Mouse (Mus musculus): Measurements from ENCODE around the gene Gpc6. TPM values are rescaled to one million over a fixed set of nuclear protein-coding genes. Genes with fewer than 3 reads are reported as not detected.

The Gpc6 gene
- polyA plus RNA-seq, 1 experiment from 2014 or later = 32.2 TPM

- Histone ChIP-seq H3K4me2 (replicated peaks; ENCODE audit: low read depth, low read length) (no peak overlapping the region), H3K9ac (ENCODE audit: low read depth, low read length) (no peak overlapping the region), H3K4me3 (ENCODE audit: low read depth, low read length) (no peak overlapping the region), H3K36me3 (ENCODE audit: control insufficient read depth, insufficient read depth, low read length) (no peaks in the 10 kb centered on the region), H3K27ac (ENCODE audit: low read depth, low read length) (no peak overlapping the region), H3K9me3 (ENCODE audit: control insufficient read depth, low read length) (no peaks in the 10 kb centered on the region), H3K27me3 (ENCODE audit: control insufficient read depth, insufficient read depth, low read length) (no peaks in the 10 kb centered on the region), H3K4me1 (replicated peaks; ENCODE audit: control insufficient read depth, insufficient read depth, low read length) (no peaks in the 10 kb centered on the region)
- WGBS = 88% methylated on average over 3 of the region's 3 CpGs
- no peak for DNase-seq (ENCODE audit: low spot score)
- no peak for ATAC-seq (ENCODE audit: low FRiP score)
Observed at GRCm38 (mm10) chr14:117203960-117204359, 278.8 kb downstream of the Gpc6 start.

DNA sequence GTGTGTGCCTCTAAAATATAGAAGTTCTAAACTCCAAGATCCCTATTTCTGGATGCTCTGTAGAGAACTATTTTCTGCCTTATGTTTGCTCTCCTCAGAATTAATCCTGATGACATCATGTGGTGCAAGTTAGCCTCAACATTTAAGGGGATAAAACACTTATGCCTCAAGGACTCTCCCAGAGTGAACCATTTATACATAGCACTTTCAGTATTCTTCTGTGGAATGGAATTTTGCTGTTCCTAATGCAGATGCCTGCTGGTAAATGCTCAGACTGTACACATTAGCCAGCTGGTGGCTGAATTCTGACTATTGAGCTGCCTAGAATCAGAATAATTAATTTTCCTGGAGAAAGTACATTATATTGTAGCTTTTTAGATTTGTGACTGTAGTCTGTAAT, 289.3 kb downstream of the Gpc6 start:
- Histone ChIP-seq H3K27me3 (ENCODE audit: control insufficient read depth, insufficient read depth, low read length) (no peaks in the 10 kb centered on the region), H3K4me1 (replicated peaks; ENCODE audit: control insufficient read depth, insufficient read depth, low read length) (no peaks in the 10 kb centered on the region), H3K9ac (ENCODE audit: low read depth, low read length) (no peak overlapping the region), H3K36me3 (ENCODE audit: control insufficient read depth, insufficient read depth, low read length) (no peaks in the 10 kb centered on the region), H3K4me3 (ENCODE audit: low read depth, low read length) (no peak overlapping the region), H3K9me3 (ENCODE audit: control insufficient read depth, low read length) (no peaks in the 10 kb centered on the region), H3K4me2 (replicated peaks; ENCODE audit: low read depth, low read length) (no peak overlapping the region), H3K27ac (ENCODE audit: low read depth, low read length) (no peak overlapping the region)
- ATAC-seq (ENCODE audit: low FRiP score) = no peak
- DNase-seq (ENCODE audit: low spot score) = no peak

GRCm38 (mm10) chr14:117226920-117227319, 301.8 kb downstream of the Gpc6 start:
- Histone ChIP-seq H3K27me3 (ENCODE audit: control insufficient read depth, insufficient read depth, low read length) (no peaks in the 10 kb centered on the region), H3K4me2 (replicated peaks; ENCODE audit: low read depth, low read length) (no peak overlapping the region)

DNA sequence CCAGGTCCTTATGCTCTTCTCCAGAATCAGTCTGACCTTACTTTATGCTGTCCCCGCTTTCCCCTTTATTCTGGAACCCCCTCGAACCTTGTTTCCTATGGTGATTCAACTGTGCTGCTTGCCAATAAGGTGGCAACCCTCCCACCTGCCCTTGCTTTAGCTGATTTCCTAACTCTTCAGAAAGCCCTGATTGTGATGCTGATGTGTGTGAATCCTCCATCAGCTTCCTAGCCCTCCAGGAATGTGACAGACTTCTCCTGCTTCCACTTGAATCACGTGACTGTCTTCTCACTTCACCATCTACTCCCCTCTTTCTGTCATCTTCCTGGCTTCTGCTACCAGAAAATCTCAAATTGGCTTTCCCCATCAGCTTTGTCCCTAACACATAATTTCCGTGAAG, 305.4 kb downstream of the Gpc6 start:
- ATAC-seq (ENCODE audit: low FRiP score) = no peak
- H3K4me3 ChIP-seq (ENCODE audit: low read depth, low read length) = no peak overlapping the region
- no peaks in the 10 kb centered on the region for H3K27me3 ChIP-seq (ENCODE audit: control insufficient read depth, insufficient read depth, low read length)
- no peaks in the 10 kb centered on the region for H3K36me3 ChIP-seq (ENCODE audit: control insufficient read depth, insufficient read depth, low read length)
- H3K9me3 ChIP-seq (ENCODE audit: control insufficient read depth, low read length) = no peaks in the 10 kb centered on the region
- whole genome bisulfite sequencing = 61% methylated on average over 4 of the region's 4 CpGs
- no peaks in the 10 kb centered on the region for H3K4me1 ChIP-seq (replicated peaks; ENCODE audit: control insufficient read depth, insufficient read depth, low read length)
- no peak overlapping the region for H3K27ac ChIP-seq (ENCODE audit: low read depth, low read length)
- H3K4me2 ChIP-seq (replicated peaks; ENCODE audit: low read depth, low read length) = no peak overlapping the region
- DNase-seq (ENCODE audit: low spot score) = no peak
- no peak overlapping the region for H3K9ac ChIP-seq (ENCODE audit: low read depth, low read length)

More at GRCm38 (mm10) chr14:117226920-117227319, 301.8 kb downstream of the Gpc6 start:
- no peak overlapping the region for H3K4me3 ChIP-seq (ENCODE audit: low read depth, low read length)
- ATAC-seq (ENCODE audit: low FRiP score) = no peak
- H3K9ac ChIP-seq (ENCODE audit: low read depth, low read length) = no peak overlapping the region
- H3K36me3 ChIP-seq (ENCODE audit: control insufficient read depth, insufficient read depth, low read length) = no peaks in the 10 kb centered on the region
- no peak overlapping the region for H3K27ac ChIP-seq (ENCODE audit: low read depth, low read length)
- no peaks in the 10 kb centered on the region for H3K9me3 ChIP-seq (ENCODE audit: control insufficient read depth, low read length)
- no peak for DNase-seq (ENCODE audit: low spot score)
- H3K4me1 ChIP-seq (replicated peaks; ENCODE audit: control insufficient read depth, insufficient read depth, low read length) = no peaks in the 10 kb centered on the region

DNA sequence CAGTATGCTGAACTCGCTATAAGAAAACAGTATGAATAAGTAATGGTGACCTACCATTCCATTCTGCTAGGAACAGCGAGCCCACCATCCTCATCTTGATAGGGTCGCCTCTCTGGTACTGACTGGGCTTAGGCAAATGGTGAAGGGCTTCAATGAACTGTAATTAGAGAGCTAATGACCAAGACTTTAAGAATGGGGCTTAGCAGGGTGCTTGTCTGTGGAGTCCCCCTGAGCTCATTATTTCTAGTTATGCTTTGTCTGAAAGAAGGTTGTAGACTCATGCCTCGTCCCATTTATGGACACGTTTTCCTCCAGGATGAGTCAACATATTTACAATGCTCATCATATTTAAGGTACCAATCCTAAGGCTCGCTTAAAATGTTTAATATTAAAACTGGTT, 313.1 kb downstream of the Gpc6 start:
- Histone ChIP-seq H3K4me3 (ENCODE audit: low read depth, low read length) (no peak overlapping the region), H3K9me3 (ENCODE audit: control insufficient read depth, low read length) (no peaks in the 10 kb centered on the region), H3K9ac (ENCODE audit: low read depth, low read length) (no peak overlapping the region), H3K27me3 (ENCODE audit: control insufficient read depth, insufficient read depth, low read length) (no peaks in the 10 kb centered on the region), H3K4me2 (replicated peaks; ENCODE audit: low read depth, low read length) (no peak overlapping the region), H3K27ac (ENCODE audit: low read depth, low read length) (no peak overlapping the region), H3K4me1 (replicated peaks; ENCODE audit: control insufficient read depth, insufficient read depth, low read length) (no peaks in the 10 kb centered on the region), H3K36me3 (ENCODE audit: control insufficient read depth, insufficient read depth, low read length) (no peaks in the 10 kb centered on the region)
- WGBS = 89% methylated on average over 6 of the region's 6 CpGs
- ATAC-seq (ENCODE audit: low FRiP score) (no peak), DNase-seq (ENCODE audit: low spot score) (no peak)

DNA sequence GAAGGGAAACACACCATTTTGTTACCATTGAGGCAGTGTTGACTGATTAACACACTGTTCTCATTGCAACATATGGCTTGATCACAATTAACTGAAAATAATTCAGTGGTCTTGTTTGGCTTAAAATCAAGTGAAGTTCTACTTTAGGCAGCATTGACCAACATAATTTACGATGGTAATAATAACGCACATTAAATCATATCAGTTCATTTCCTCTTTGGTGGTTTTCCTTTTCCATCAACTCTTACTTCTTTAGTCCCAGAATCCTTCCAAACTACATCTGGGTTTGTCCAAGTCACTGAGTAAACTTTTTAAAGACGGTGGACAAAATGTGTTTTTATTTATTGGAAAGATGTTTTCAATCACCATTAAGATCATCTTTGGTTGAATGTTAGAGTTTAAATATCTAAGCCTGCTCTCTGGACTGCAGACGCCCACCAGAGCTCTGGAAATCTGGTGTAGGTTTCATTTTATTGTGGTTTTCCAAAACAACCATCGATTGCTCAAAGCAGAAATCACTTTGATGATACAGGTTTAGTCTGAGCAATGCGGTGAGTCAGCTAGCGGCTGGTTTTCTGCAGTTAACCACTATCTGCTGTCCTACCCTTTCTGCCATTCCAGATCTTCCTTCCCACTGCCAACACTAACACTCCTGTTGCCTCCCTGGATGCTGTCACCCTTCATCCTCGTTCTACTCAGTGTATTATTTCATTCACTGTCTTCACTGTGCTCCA, 314.7 kb downstream of the Gpc6 start:
- WGBS = 93% methylated on average over 8 of the region's 8 CpGs

GRCm38 (mm10) chr14:117245631-117246030, 320.5 kb downstream of the Gpc6 start:
- Histone ChIP-seq H3K9ac (ENCODE audit: low read depth, low read length) (no peak overlapping the region), H3K4me3 (ENCODE audit: low read depth, low read length) (no peak overlapping the region), H3K27me3 (ENCODE audit: control insufficient read depth, insufficient read depth, low read length) (no peaks in the 10 kb centered on the region), H3K4me1 (replicated peaks; ENCODE audit: control insufficient read depth, insufficient read depth, low read length) (no peaks in the 10 kb centered on the region), H3K27ac (ENCODE audit: low read depth, low read length) (no peak overlapping the region), H3K4me2 (replicated peaks; ENCODE audit: low read depth, low read length) (no peak overlapping the region), H3K36me3 (ENCODE audit: control insufficient read depth, insufficient read depth, low read length) (no peaks in the 10 kb centered on the region), H3K9me3 (ENCODE audit: control insufficient read depth, low read length) (no peaks in the 10 kb centered on the region)
- DNase-seq (ENCODE audit: low spot score) (no peak), ATAC-seq (ENCODE audit: low FRiP score) (no peak)
- 92% methylated on average over 3 of the region's 3 CpGs for WGBS

More for the DNA sequence above, 314.7 kb downstream of the Gpc6 start:
- no peak overlapping the region for H3K9ac ChIP-seq (ENCODE audit: low read depth, low read length)
- no peak overlapping the region for H3K4me2 ChIP-seq (replicated peaks; ENCODE audit: low read depth, low read length)
- H3K36me3 ChIP-seq (ENCODE audit: control insufficient read depth, insufficient read depth, low read length) = no peaks in the 10 kb centered on the region
- H3K27me3 ChIP-seq (ENCODE audit: control insufficient read depth, insufficient read depth, low read length) = no peaks in the 10 kb centered on the region
- no peak overlapping the region for H3K4me3 ChIP-seq (ENCODE audit: low read depth, low read length)
- H3K4me1 ChIP-seq (replicated peaks; ENCODE audit: control insufficient read depth, insufficient read depth, low read length) = no peaks in the 10 kb centered on the region
- no peaks in the 10 kb centered on the region for H3K9me3 ChIP-seq (ENCODE audit: control insufficient read depth, low read length)
- ATAC-seq (ENCODE audit: low FRiP score) = no peak
- no peak overlapping the region for H3K27ac ChIP-seq (ENCODE audit: low read depth, low read length)
- DNase-seq (ENCODE audit: low spot score) = no peak

DNA sequence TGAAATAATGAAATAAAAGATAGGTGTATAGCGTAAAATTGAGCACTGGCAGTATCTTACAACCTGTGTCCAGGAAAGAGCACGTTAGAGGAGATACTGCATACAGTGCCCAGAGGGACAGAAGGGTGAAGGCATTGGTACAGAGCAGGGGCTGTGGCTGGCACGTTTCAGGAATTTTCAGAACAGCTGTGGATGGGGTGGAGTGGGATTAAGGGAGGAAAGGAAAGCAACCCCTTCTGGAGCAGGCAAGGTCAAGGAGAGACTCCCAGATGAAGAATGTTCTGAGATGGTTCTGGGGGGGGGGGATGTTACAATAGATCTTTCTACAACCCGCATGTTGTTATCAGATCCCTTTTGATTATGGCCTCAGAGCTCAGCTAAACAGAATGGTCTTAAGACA, 331.1 kb downstream of the Gpc6 start:
- H3K4me1 ChIP-seq (replicated peaks; ENCODE audit: control insufficient read depth, insufficient read depth, low read length) = no peaks in the 10 kb centered on the region
- no peak for ATAC-seq (ENCODE audit: low FRiP score)
- 88% methylated on average over 4 of the region's 4 CpGs for WGBS

GRCm38 (mm10) chr14:117265653-117266052, 340.5 kb downstream of the Gpc6 start:
- no peaks in the 10 kb centered on the region for H3K9me3 ChIP-seq (ENCODE audit: control insufficient read depth, low read length)
- no peak overlapping the region for H3K4me3 ChIP-seq (ENCODE audit: low read depth, low read length)
- ATAC-seq (ENCODE audit: low FRiP score) (no peak), DNase-seq (ENCODE audit: low spot score) (no peak)
- no peak overlapping the region for H3K9ac ChIP-seq (ENCODE audit: low read depth, low read length)
- no peaks in the 10 kb centered on the region for H3K4me1 ChIP-seq (replicated peaks; ENCODE audit: control insufficient read depth, insufficient read depth, low read length)
- no peaks in the 10 kb centered on the region for H3K27me3 ChIP-seq (ENCODE audit: control insufficient read depth, insufficient read depth, low read length)
- H3K27ac ChIP-seq (ENCODE audit: low read depth, low read length) = no peak overlapping the region
- no peak overlapping the region for H3K4me2 ChIP-seq (replicated peaks; ENCODE audit: low read depth, low read length)
- H3K36me3 ChIP-seq (ENCODE audit: control insufficient read depth, insufficient read depth, low read length) = no peaks in the 10 kb centered on the region

More for the DNA sequence above, 331.1 kb downstream of the Gpc6 start:
- Histone ChIP-seq H3K4me2 (replicated peaks; ENCODE audit: low read depth, low read length) (no peak overlapping the region), H3K27me3 (ENCODE audit: control insufficient read depth, insufficient read depth, low read length) (no peaks in the 10 kb centered on the region), H3K27ac (ENCODE audit: low read depth, low read length) (no peak overlapping the region), H3K36me3 (ENCODE audit: control insufficient read depth, insufficient read depth, low read length) (no peaks in the 10 kb centered on the region), H3K4me3 (ENCODE audit: low read depth, low read length) (no peak overlapping the region), H3K9me3 (ENCODE audit: control insufficient read depth, low read length) (no peaks in the 10 kb centered on the region), H3K9ac (ENCODE audit: low read depth, low read length) (no peak overlapping the region)
- no peak for DNase-seq (ENCODE audit: low spot score)
